Mouse (Mus musculus) frontal cortex, postnatal 10 days (tissue): Measurements from ENCODE around the gene Gm14151.
"Not testable (repeated sequence)": the region's sequence is repeated elsewhere in the genome, so short reads cannot be mapped to it uniquely, and the experiment has no call there.

Source experiments
- DNase-seq, 2 experiments: peaks; one replicate each; pipeline ENCODE4 v3.0.0; 2022; ENCODE audit warnings: low spot score in 2 of 2, mixed read lengths in 1 of 2

Gene Gm14151

GRCm38 (mm10) chr2:151092250-151092649 lies at the start of gene Gm14151:
Gm14151 (minus strand) TSS chr2:151092350.
- not testable (repeated sequence) for DNase-seq

GRCm38 (mm10) chr2:151097945-151098344 lies 5.8 kb upstream of the Gm14151 start, which contains the start of gene Gm14147:
Gm14147 (plus strand) TSS chr2:151098245.
- DNase-seq: not testable (repeated sequence)

- no peak for DNase-seq
These were observed 35.5 kb downstream of the Gm14151 start for GRCm38 (mm10) chr2:151056637-151057036.

- DNase-seq: no peak
These were observed 51.7 kb downstream of the Gm14151 start for GRCm38 (mm10) chr2:151040411-151040810.

GRCm38 (mm10) chr2:151039726-151040125 lies 52.4 kb downstream of the Gm14151 start:
- DNase-seq: no peak

GRCm38 (mm10) chr2:151039232-151039695 lies 52.9 kb downstream of the Gm14151 start, which contains the start of the genes Ninl and Nanp:
Ninl (minus strand) TSS chr2:151039382.
Nanp (minus strand) TSS chr2:151039398.
- peak; percentile 91 to 92 for DNase-seq

GRCm38 (mm10) chr2:151038811-151039222 lies 53.3 kb downstream of the Gm14151 start:
- DNase-seq: no peak

- DNase-seq: no peak
These were observed 54.1 kb downstream of the Gm14151 start for GRCm38 (mm10) chr2:151037876-151038552.

- no peak for DNase-seq
These were observed 54.9 kb downstream of the Gm14151 start for GRCm38 (mm10) chr2:151037292-151037691.
